Mouse (Mus musculus): ENCODE results near the gene Blmh. TPM values are rescaled to one million over a fixed set of nuclear protein-coding genes. Genes with fewer than 3 reads are reported as not detected.

The Blmh gene
- 10 to 100 TPM; 54.8 to 64.8 TPM for total RNA-seq (2021)

- peak in 1 of 2 experiments; percentile 15 for DNase-seq
- intact Hi-C loops (cut with DNase I): no loop called here
Observed at GRCm38 (mm10) chr11:76924759-76925236, at the start of gene Blmh. TSS of gene Blmh (plus strand) at chr11:76924809.

DNA sequence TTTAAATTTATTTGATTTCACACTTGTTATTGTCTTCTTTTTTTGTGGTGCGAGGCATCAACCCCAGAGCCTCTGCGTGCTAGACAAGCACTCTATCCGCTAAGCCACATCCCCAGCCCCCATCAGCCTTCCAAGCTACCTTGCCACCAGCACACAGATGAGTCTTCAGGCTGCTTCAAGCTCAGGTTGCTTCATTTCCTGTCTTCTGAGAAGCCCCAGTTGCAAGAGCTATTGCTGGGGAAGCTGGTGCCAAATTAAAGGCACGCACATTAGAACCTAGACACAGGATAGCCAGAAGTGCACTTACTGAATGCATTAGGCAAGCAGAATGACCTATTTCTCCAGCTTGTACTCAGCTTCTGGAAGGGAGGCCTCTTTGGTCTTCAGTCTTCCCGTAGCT, 44.8 kb upstream of the Blmh start:
- intact Hi-C loops (cut with DNase I): no loop called here
- no peak for DNase-seq

- DNase-seq: no peak
- intact Hi-C loops (cut with DNase I): no loop called here
Observed at GRCm38 (mm10) chr11:76884451-76884850, 40.2 kb upstream of the Blmh start.

DNA sequence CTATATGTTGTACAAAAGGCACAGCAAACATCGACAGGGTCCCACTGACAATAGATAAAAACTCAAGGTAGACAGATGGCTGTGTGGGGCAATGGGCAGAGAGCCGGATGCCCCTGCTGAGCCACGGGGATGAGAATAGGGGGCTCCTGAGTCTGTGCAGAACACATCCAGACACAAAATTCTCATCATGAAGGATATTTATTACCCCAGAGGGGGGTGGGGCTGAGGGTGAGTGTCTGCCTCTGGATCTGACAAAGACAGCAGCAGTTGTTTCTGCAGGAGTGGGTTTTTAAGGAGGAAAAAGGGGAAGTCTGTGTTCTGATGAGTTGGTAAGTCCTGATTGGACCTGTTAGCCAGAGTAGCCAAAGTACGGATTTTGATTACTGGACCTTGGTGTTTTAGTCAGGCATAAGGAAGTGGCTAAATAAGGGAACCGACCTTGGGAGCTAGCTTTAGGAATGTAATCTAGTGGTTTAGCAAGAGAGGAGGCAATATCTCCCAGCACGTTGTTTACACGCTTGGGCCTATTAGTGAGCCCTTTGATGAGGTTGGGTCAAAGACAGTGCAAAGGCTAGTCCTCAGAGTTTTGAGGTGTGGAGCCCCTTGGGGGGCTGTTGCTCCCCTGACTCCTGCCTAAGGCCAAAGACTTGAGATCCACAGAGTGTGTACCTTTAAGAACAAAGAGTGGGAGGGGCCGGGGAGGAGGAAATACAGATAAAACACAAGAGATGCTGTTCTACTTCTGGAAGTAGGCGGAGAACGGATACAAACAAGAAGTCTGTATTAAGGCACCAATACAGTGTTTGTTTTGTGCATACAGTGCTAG, 35.1 kb upstream of the Blmh start:
- DNase-seq: peak; percentile 53 to 65
- intact Hi-C loops (cut with DNase I): no loop called here

DNA sequence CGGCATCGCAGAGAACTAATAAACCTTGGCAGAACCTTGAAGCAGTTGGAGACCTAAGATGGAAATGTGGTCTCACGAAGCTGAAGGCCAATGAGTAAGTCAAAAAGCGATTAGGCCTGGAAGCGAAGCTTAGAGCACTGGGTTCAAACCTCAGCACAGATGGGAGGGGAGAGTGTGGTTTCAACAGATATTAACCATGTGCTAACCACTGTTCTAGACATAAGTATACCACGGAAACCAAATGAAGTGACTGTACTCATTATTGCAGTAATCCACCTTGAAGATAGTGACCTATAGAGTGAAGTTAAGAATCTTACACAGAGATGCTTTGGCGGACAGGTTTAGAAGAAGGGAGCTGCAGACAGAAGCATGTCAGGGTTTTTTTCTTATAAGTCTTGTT, 33.4 kb upstream of the Blmh start:
- no peak for DNase-seq
- intact Hi-C loops (cut with DNase I): no loop called here

- DNase-seq: no peak
- intact Hi-C loops (cut with DNase I): loop anchor here (1.0 kb wide), 1 partner anchor 35 kb away; no protein-coding TSS in a partner anchor
Observed at GRCm38 (mm10) chr11:76891738-76892349, 32.8 kb upstream of the Blmh start.

GRCm38 (mm10) chr11:76892972-76893371, 31.6 kb upstream of the Blmh start:
- intact Hi-C loops (cut with DNase I): loop anchor here (1.0 kb wide), 1 partner anchor 36 kb away; no protein-coding TSS in a partner anchor

GRCm38 (mm10) chr11:76893570-76893969, 31.0 kb upstream of the Blmh start:
- peak; percentile 69 to 74 for DNase-seq
- intact Hi-C loops (cut with DNase I): no loop called here

More at GRCm38 (mm10) chr11:76892972-76893371, 31.6 kb upstream of the Blmh start:
- no peak for DNase-seq

GRCm38 (mm10) chr11:76894240-76894639, 30.4 kb upstream of the Blmh start:
- DNase-seq: peak; percentile 81 to 82
- intact Hi-C loops (cut with DNase I): loop anchor here (1.0 to 2.0 kb wide), 4 partner anchors 47 to 217 kb away; partner anchors contain the start of gene Cpd

- intact Hi-C loops (cut with DNase I): loop anchor here (2.0 kb wide), 1 partner anchor 48 kb away; no protein-coding TSS in a partner anchor
- no peak for DNase-seq
Observed at GRCm38 (mm10) chr11:76896360-76896759, 28.2 kb upstream of the Blmh start.

DNA sequence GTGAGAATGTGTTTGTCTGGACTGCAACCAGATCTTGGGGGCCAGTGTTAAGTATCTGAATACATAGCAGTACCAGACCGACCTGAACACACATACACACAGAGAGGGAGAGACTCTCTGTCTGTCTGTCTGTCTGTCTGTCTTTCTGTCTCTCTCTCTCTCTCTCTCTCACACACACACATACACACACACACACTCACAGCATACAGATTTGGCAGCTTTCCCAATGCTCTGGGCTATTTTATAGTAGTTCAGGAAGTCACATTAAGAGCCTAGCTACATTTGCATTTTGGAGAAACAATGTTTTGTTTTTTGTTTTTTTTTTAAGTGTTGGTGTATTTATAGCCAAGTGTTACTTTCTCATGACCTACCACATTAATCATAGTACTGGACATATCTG, 27.5 kb upstream of the Blmh start:
- intact Hi-C loops (cut with DNase I): loop anchor here (2.0 kb wide), 1 partner anchor 48 kb away; no protein-coding TSS in a partner anchor
- no peak for DNase-seq

DNA sequence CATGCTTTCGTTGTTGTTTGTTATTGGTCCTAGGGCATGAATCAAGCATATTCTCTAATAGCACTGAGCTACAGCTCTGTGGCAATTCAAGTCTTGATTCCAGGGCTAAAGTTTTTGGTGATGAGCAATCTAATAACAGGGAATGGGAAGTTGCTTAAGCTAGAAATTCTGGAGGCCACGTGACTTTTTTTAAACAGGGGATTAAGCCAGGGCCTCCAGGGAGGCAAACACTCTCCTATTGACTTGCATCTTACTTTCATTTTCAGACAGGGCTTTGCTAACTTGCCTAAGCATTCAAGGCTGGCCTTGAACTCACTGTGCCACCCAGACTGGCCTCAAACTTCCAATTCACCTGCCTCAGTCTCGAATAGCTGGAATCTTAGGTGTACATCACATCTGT, 26.7 kb upstream of the Blmh start:
- no peak for DNase-seq
- intact Hi-C loops (cut with DNase I): loop anchor here (2.0 kb wide), 2 partner anchors 25 to 47 kb away; no protein-coding TSS in a partner anchor

DNA sequence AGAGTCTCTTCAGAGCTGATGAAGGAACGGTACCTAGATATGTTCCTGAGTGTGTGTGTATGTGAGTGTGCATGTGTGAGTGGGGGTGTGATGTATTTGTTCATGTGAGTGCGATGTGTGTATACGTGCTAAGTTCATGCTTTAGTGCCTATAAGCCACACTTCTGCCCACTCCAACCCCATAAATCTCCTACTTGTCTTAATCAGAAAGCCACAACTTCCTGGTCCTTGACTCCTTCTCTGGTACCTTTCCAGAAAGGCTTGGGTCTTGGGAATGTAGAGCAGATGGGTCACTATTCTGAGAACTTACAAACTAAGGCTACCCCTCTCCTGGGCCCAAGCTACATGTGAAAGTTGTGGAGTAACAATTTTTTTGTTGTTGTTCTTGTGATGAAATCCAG, 25.9 kb upstream of the Blmh start:
- intact Hi-C loops (cut with DNase I): loop anchor here (2.0 kb wide), 1 partner anchor 24 kb away; no protein-coding TSS in a partner anchor

GRCm38 (mm10) chr11:76899758-76900738, 24.6 kb upstream of the Blmh start:
- peak; percentile 31 to 43 for DNase-seq
- intact Hi-C loops (cut with DNase I): loop anchor here (2.0 kb wide), 1 partner anchor 23 kb away; no protein-coding TSS in a partner anchor

More for the DNA sequence above, 25.9 kb upstream of the Blmh start:
- no peak for DNase-seq

GRCm38 (mm10) chr11:76901579-76902361, 22.8 kb upstream of the Blmh start, which contains the start of gene Tmigd1:
TSS of gene Tmigd1 (plus strand) at chr11:76902159.
- intact Hi-C loops (cut with DNase I): no loop called here
- no peak for DNase-seq

DNA sequence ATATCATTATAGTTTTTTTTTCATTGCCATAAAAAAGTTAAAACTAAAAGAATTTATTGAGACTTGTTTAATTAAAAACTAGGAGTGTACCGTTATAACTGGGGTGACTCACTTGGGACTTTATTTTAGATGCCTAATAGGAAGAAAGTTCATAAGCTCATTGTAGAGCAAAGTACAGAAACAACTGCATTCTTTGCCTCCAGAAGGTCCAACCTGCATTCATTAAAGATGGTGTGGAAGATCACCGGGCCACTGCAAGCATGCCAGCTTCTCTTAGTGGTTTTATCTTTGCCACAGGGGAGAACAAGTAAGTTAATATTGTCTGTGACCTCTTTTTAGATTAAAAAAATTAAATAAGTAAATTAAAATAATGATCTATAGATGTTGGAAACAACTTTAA, 20.3 kb upstream of the Blmh start:
- DNase-seq: no peak
- intact Hi-C loops (cut with DNase I): no loop called here

- no peak for DNase-seq
- intact Hi-C loops (cut with DNase I): no loop called here
Observed at GRCm38 (mm10) chr11:76908651-76909050, 16.0 kb upstream of the Blmh start.

DNA sequence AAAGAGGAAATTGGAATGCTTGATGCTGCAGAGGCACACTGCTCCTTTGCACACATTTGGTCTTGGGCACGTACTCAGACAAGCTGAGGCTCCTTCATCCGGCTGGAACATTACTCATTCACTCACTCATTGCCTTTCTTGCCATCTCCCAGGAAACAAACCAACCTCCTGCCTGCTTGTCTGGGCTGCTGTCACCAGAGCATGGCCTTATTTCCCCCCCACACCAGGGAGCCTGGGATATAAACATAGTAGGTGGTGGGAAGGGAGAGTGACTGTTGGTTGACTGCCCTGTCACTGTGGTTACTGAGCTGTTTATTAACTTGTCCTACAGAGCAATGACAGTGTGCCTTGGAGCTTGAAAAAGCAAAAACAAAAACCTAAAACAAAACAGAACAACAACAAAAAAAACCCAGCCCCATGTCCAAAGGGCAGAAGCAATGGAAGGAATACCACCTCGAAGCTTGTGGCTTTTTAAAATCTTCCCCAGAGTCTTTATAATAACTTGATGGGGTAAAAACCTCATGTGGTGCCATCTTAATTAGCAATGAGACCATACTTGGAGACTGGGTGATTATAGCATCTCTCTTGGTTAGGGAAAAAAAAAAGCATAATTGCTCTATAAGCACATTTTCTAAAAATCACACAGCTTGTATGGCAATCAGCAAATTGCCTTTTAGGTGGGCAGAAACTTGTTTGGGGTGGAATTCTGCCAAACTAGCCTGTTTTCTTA, 13.1 kb upstream of the Blmh start:
- no peak for DNase-seq

GRCm38 (mm10) chr11:76912055-76912395, 12.6 kb upstream of the Blmh start:
- intact Hi-C loops (cut with DNase I): no loop called here
- DNase-seq: peak; percentile 28 to 42

More for the DNA sequence above, 13.1 kb upstream of the Blmh start:
- intact Hi-C loops (cut with DNase I): no loop called here

Measured in heart, postnatal 10 days (tissue).